Mouse (Mus musculus) heart, adult 2 months (tissue): ENCODE measurements at regions not wholly inside any gene's neighbourhood (a gene's known extent, or its start where the extent isn't known, plus 50 kb on each side); places are given as distances from the start of the nearest gene placed in this dataset.
"Not testable (repeated sequence)": the region's sequence is repeated elsewhere in the genome, so short reads cannot be mapped to it uniquely, and the experiment has no call there.

ENCODE experiments used
- CTCF ChIP-seq: fragments of 200-600 bp; IDR thresholded peaks from 2 replicates; pipeline ENCODE4 v1.8.1; 2022; ENCODE audit warnings: antibody characterized with exemption, mild to moderate bottlenecking, moderate library complexity
- POLR2A ChIP-seq: fragments of 200-500 bp; IDR thresholded peaks from 2 replicates; pipeline ENCODE4 v1.6.1; 2011; ENCODE audit warnings: mild to moderate bottlenecking, low read depth, low read length, control low read depth; ENCODE audit not compliant: insufficient read depth

DNA sequence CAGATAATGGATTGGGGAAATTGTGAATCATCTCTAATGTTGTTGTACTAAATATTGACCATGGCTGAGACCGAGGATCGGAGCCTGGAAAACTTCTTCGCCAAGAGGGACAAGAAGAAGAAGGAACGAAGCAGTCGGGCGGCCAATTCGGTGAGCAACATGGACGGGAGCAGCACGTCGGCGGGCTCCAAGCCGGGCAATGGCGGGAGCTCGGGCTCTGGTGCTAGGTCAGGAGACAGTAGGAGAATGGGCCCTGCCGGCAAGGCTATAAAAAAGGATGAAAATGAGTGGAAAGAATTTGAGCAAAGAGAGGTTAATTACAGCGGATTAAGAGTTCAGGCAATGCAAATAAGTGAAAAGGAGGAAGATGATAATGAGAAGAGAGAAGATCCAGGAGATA, 55.0 kb upstream of the Zfp990 start:
- TF ChIP-seq POLR2A, CTCF: not testable (repeated sequence)
